In genomic region chr4:116222843-116223119, GRCm38 (mm10) we compare ENCODE assay signal across 10 mouse cellular contexts. TPM values are rescaled to one million over a fixed set of nuclear protein-coding genes. Genes with fewer than 3 reads are reported as not detected.
DNase-seq lines count a peak whose midpoint lies in the region; ATAC-seq and TF ChIP-seq lines count a peak whose summit lies in the region.
"Had no signal": no experiment of that assay in that cellular context is flagged by ENCODE, and none has a peak within 500 bp of the region (broad histone marks: within the 10 kb centered on the region; RNA-seq: fewer than 3 reads in every experiment).

No protein-coding gene starts in this region.

- H3K4me2 ChIP-seq in forebrain, postnatal 0 days (ENCODE audit: low read depth), result peak overlapping the region; percentile 53
- peak overlapping the region; percentile 96 for H3K4me2 ChIP-seq in liver, embryonic 13.5 days

- H3ac ChIP-seq in C2C12 (ENCODE audit: control insufficient read depth, insufficient read length, low read depth), result no peak overlapping the region

- H3K4me1 ChIP-seq in erythroblast, embryonic 14.5 days (ENCODE audit: control insufficient read depth), result peaks cover 22% of the 10 kb centered on the region
- no peaks in the 10 kb centered on the region for H3K4me1 ChIP-seq in forebrain, postnatal 0 days (ENCODE audit: insufficient read depth)
- peaks cover 16% of the 10 kb centered on the region for H3K4me1 ChIP-seq in liver, embryonic 13.5 days (replicated peaks)

- DNase-seq in forebrain, postnatal 0 days, result peak; percentile 30
- no peak for DNase-seq in liver, embryonic 13.5 days
- no peak for DNase-seq in adrenal gland, adult 18-20 months (ENCODE audit: low spot score in 2 of 2)
- no peak for DNase-seq in gastrocnemius, postnatal 25 days
- no peak for DNase-seq in gastrocnemius, adult 18-20 months (ENCODE audit: low spot score)

- H3K9me3 ChIP-seq in erythroblast, embryonic 14.5 days (ENCODE audit: control insufficient read depth, low read length), result no peaks in the 10 kb centered on the region
- H3K9me3 ChIP-seq in forebrain, postnatal 0 days (ENCODE audit: low read length), result no peaks in the 10 kb centered on the region
- H3K9me3 ChIP-seq in liver, embryonic 13.5 days (replicated peaks), result no peaks in the 10 kb centered on the region

- H3K27me3 ChIP-seq in erythroblast, embryonic 14.5 days (ENCODE audit: control insufficient read depth), result peaks cover 41% of the 10 kb centered on the region
- H3K27me3 ChIP-seq in C2C12 (ENCODE audit: control insufficient read depth, insufficient read depth, insufficient read length), result no peaks in the 10 kb centered on the region
- no peaks in the 10 kb centered on the region for H3K27me3 ChIP-seq in forebrain, postnatal 0 days (ENCODE audit: insufficient read depth, low read length)
- peaks cover 15% of the 10 kb centered on the region for H3K27me3 ChIP-seq in liver, embryonic 13.5 days

- TF ChIP-seq CTCF in C2C12 (IDR thresholded peaks at IDR 0.05; ENCODE audit: control insufficient read depth, insufficient read depth, insufficient read length), result no peak
- TF ChIP-seq CTCF in forebrain, postnatal 0 days (IDR thresholded peaks at IDR 0.05; ENCODE audit: low read depth), result no peak

- H3K36me3 ChIP-seq in erythroblast, embryonic 14.5 days (ENCODE audit: control insufficient read depth), result no peaks in the 10 kb centered on the region
- no peaks in the 10 kb centered on the region for H3K36me3 ChIP-seq in C2C12 (ENCODE audit: control insufficient read depth, insufficient read depth)
- H3K36me3 ChIP-seq in forebrain, postnatal 0 days (ENCODE audit: insufficient read depth), result no peaks in the 10 kb centered on the region
- no peaks in the 10 kb centered on the region for H3K36me3 ChIP-seq in liver, embryonic 13.5 days

- H3K4me3 ChIP-seq in erythroblast, embryonic 14.5 days (replicated peaks), result peak overlapping the region; percentile 94
- H3K4me3 ChIP-seq in C2C12 (ENCODE audit: insufficient read depth, poor library complexity, severe bottlenecking), result peak overlapping the region; percentile 66
- H3K4me3 ChIP-seq in forebrain, postnatal 0 days (ENCODE audit: low read depth, low read length), result peak overlapping the region; percentile 84
- peak overlapping the region; percentile 82 for H3K4me3 ChIP-seq in liver, embryonic 13.5 days (replicated peaks)

- H3K79me2 ChIP-seq in C2C12 (ENCODE audit: control insufficient read depth, insufficient read depth), result peaks cover 42% of the 10 kb centered on the region

- under 1% methylated on average over 6 of the region's 6 CpGs for WGBS in forebrain, postnatal 0 days
- WGBS in liver, embryonic 13.5 days (ENCODE audit: insufficient replicate concordance), result 27% methylated on average over 6 of the region's 6 CpGs

- peak overlapping the region; percentile 99 for H3K27ac ChIP-seq in forebrain, postnatal 0 days (ENCODE audit: low read depth, low read length)
- H3K27ac ChIP-seq in liver, embryonic 13.5 days, result no peak overlapping the region

- peak overlapping the region; percentile 88 for H3K9ac ChIP-seq in forebrain, postnatal 0 days
- 0 out of 2 replicates have a peak overlapping the region, but pooled peaks have one; percentile 82 for H3K9ac ChIP-seq in liver, embryonic 13.5 days

- ATAC-seq in erythroblast, adult 5-6 weeks (replicated peaks; ENCODE audit: low FRiP score, poor library complexity, severe bottlenecking), result no peak
- ATAC-seq in forebrain, postnatal 0 days, result no peak
- ATAC-seq in liver, embryonic 13.5 days (ENCODE audit: low read depth), result no peak

- peaks cover 9% of the 10 kb centered on the region for H3K79me3 ChIP-seq in C2C12 (ENCODE audit: low read depth)

TF ChIP-seq in C2C12, 6 proteins besides CTCF, POLR2A, EP300 and RAD21:
- no peak for TF ChIP-seq USF1 (IDR thresholded peaks at IDR 0.05; ENCODE audit: low read depth)
- TF ChIP-seq CEBPB (IDR thresholded peaks at IDR 0.05; ENCODE audit: low read depth), result no peak
- no peak for TF ChIP-seq MAX (IDR thresholded peaks at IDR 0.05)
- TF ChIP-seq FOSL1 (IDR thresholded peaks at IDR 0.05; ENCODE audit: insufficient read depth, low read length, poor library complexity, severe bottlenecking), result no peak
- no peak for TF ChIP-seq MYOD1 (IDR thresholded peaks at IDR 0.05; ENCODE audit: control insufficient read depth, insufficient read length, low read depth)
- no peak for TF ChIP-seq MYOG (IDR thresholded peaks at IDR 0.05; ENCODE audit: control insufficient read depth, extremely low read depth, insufficient read length)

RNA-seq across cellular contexts. Expression of gene Pik3r3, which starts 1.4 kb away (rescaled TPM):
- 0.01 and 0.05 TPM in 2 replicates for polyA plus RNA-seq in erythroblast, embryonic 14.5 days (2012)
- not detected in 2 replicates for total RNA-seq in erythroblast, adult 5-6 weeks (2015; ENCODE audit: low replicate concordance)
- 0.26 and 0.84 TPM in 2 replicates for total RNA-seq in erythroblast, adult 5-6 weeks (2017; ENCODE audit: low replicate concordance)
- 6.0 TPM for polyA plus RNA-seq in C2C12 (2012; fragmentation: generic; extraction: Trizol)
- 41.5 and 51.3 TPM in 2 replicates for total RNA-seq in forebrain, postnatal 0 days (2014; rRNA removed)
- polyA plus RNA-seq in forebrain, postnatal 0 days (2015; fragmentation: Nextera tagmentation; extraction: Ambion mirVana), result 21.5 and 30.8 TPM in 2 replicates
- 1.1 and 1.2 TPM in 2 replicates for polyA plus RNA-seq in liver, embryonic 13.5 days (2015; fragmentation: Nextera tagmentation; extraction: Ambion mirVana)
- 10 to 100 TPM; 16.1 to 18.3 TPM for total RNA-seq in adrenal gland, adult 18-20 months (2021)
- total RNA-seq in gastrocnemius, postnatal 25 days (2021), result 1 to 10 TPM; 5.3 to 6.8 TPM
- total RNA-seq in gastrocnemius, adult 18-20 months (2021), result 1 to 10 TPM; 5.2 to 6.3 TPM

RNA-seq across cellular contexts. Expression of gene Gm49337, which starts 49.6 kb away (rescaled TPM):
- polyA plus RNA-seq in erythroblast, embryonic 14.5 days (2012), result not detected in 2 replicates
- total RNA-seq in erythroblast, adult 5-6 weeks (2015; ENCODE audit: low replicate concordance), result 0.84 TPM in 1 of 2 replicates, not detected in the other
- not detected in 2 replicates for total RNA-seq in erythroblast, adult 5-6 weeks (2017; ENCODE audit: low replicate concordance)
- not detected for polyA plus RNA-seq in C2C12 (2012; fragmentation: generic; extraction: Trizol)
- not detected in 2 replicates for total RNA-seq in forebrain, postnatal 0 days (2014; rRNA removed)
- polyA plus RNA-seq in forebrain, postnatal 0 days (2015; fragmentation: Nextera tagmentation; extraction: Ambion mirVana), result not detected in 2 replicates
- polyA plus RNA-seq in liver, embryonic 13.5 days (2015; fragmentation: Nextera tagmentation; extraction: Ambion mirVana), result not detected in 2 replicates
- total RNA-seq in adrenal gland, adult 18-20 months (2021), result not detected
- under 1 TPM; 0.29 to 0.82 TPM for total RNA-seq in gastrocnemius, postnatal 25 days (2021)
- under 1 TPM; 0.50 to 0.62 TPM for total RNA-seq in gastrocnemius, adult 18-20 months (2021)
- polyA plus RNA-seq: spleen, adult 2 months had no signal

RNA-seq across cellular contexts. Expression of gene 1700042G07Rik, which starts 49.6 kb away (rescaled TPM):
- not detected in 2 replicates for polyA plus RNA-seq in erythroblast, embryonic 14.5 days (2012)
- not detected in 2 replicates for total RNA-seq in erythroblast, adult 5-6 weeks (2015; ENCODE audit: low replicate concordance)
- not detected in 2 replicates for total RNA-seq in erythroblast, adult 5-6 weeks (2017; ENCODE audit: low replicate concordance)
- polyA plus RNA-seq in C2C12 (2012; fragmentation: generic; extraction: Trizol), result not detected
- not detected in 2 replicates for total RNA-seq in forebrain, postnatal 0 days (2014; rRNA removed)
- not detected in 2 replicates for polyA plus RNA-seq in forebrain, postnatal 0 days (2015; fragmentation: Nextera tagmentation; extraction: Ambion mirVana)
- not detected in 2 replicates for polyA plus RNA-seq in liver, embryonic 13.5 days (2015; fragmentation: Nextera tagmentation; extraction: Ambion mirVana)
- total RNA-seq in adrenal gland, adult 18-20 months (2021), result not detected
- total RNA-seq in gastrocnemius, postnatal 25 days (2021), result not detected
- total RNA-seq in gastrocnemius, adult 18-20 months (2021), result not detected
- total RNA-seq: layer of hippocampus, adult 8-10 months had no signal
- polyA plus RNA-seq: spleen, adult 2 months had no signal

RNA-seq across cellular contexts. Expression of gene Tspan1, which starts 55.4 kb away (rescaled TPM):
- polyA plus RNA-seq in erythroblast, embryonic 14.5 days (2012), result 0.05 TPM in 1 of 2 replicates, not detected in the other
- total RNA-seq in erythroblast, adult 5-6 weeks (2015; ENCODE audit: low replicate concordance), result not detected in 2 replicates
- total RNA-seq in erythroblast, adult 5-6 weeks (2017; ENCODE audit: low replicate concordance), result not detected in 2 replicates
- 0.02 TPM for polyA plus RNA-seq in C2C12 (2012; fragmentation: generic; extraction: Trizol)
- total RNA-seq in forebrain, postnatal 0 days (2014; rRNA removed), result 0.29 TPM in 1 of 2 replicates, not detected in the other
- 0.07 TPM in 1 of 2 replicates, not detected in the other for polyA plus RNA-seq in forebrain, postnatal 0 days (2015; fragmentation: Nextera tagmentation; extraction: Ambion mirVana)
- polyA plus RNA-seq in liver, embryonic 13.5 days (2015; fragmentation: Nextera tagmentation; extraction: Ambion mirVana), result 0.09 TPM in 1 of 2 replicates, not detected in the other
- total RNA-seq in adrenal gland, adult 18-20 months (2021), result not detected
- total RNA-seq in gastrocnemius, postnatal 25 days (2021), result not detected
- total RNA-seq in gastrocnemius, adult 18-20 months (2021), result not detected
- total RNA-seq: layer of hippocampus, adult 8-10 months had no signal
- polyA plus RNA-seq: spleen, adult 2 months had no signal
